Mouse (Mus musculus): ENCODE results near the gene Endod1.

DNA sequence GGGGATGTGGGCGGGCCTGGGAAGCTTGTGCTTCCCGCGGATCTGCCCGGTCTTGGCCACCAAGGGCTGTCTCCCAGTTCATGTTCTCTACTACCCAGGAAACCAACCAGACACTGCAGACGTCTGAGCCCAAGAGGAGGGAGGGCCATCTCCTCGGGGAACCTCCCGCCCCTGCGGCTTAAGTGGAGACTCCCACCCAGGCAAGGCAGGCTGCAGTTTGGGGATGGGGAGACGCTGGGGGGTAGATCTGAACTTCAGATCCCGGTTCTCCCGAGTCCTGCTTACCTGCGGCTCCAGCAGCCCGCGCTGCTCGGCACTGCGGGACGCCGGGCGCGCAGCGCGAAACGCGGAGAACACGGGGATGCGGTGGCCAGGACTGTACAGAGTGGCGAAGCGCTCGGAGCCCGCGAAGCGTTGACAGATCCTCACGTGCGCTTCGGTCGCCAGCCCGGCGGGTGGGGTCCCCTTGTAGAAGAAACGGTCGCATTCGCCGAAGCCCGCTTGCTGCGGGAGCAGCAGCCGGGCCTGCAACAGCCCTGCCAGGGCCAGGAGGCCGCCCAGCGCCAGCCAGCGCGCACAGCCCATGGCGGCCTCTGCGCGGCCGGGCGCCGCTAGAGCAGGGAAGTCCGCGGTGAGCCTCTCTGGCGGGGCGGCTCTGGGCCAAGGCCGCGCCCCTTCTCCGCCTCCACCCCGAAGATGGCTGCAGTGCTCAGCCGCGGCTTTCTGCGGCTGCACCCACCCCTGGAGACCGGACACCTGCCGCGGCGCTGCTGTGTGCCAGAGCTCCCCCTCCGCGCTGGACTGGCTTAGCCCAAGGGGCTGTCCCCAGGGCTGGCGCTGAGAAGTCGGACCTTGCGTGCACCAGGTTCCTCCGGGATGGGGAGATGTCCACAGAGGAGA is 671 bp downstream of the Endod1 start:
- TF ChIP-seq POLR2A (IDR thresholded peaks at IDR 0.05; ENCODE audit: low read depth, low read length) (no peak), CTCF (conservative IDR thresholded peaks at IDR 0.05; ENCODE audit: insufficient read depth, insufficient read length, low read depth, low read length) (no peak)
